Mouse (Mus musculus) cerebellum, adult 2 months (tissue): ENCODE results near the gene Gjc2.

ENCODE experiments used
- CTCF ChIP-seq: fragments of 200-500 bp; IDR thresholded peaks from 2 replicates; pipeline ENCODE4 v1.5.1; 2011; ENCODE audit warnings: low read depth, mild to moderate bottlenecking, control low read depth, low read length, moderate library complexity, borderline replicate concordance; ENCODE audit not compliant: insufficient read depth
- POLR2A ChIP-seq: fragments of 200-500 bp; IDR thresholded peaks from 2 replicates; pipeline ENCODE4 v1.6.1; 2011; ENCODE audit warnings: low read length, control low read depth, borderline replicate concordance; ENCODE audit not compliant: insufficient read depth

GRCm38 (mm10) chr11:59209580-59209979 lies 26.6 kb upstream of the Gjc2 start:
- TF ChIP-seq POLR2A (no peak), CTCF (no peak)
